Mouse (Mus musculus) kidney, postnatal 4 days (tissue): Measurements from ENCODE around the gene Pirt.

ENCODE experiments used
- DNase-seq, 2 experiments: peaks; one replicate each; pipeline ENCODE4 v3.0.0; 2021; ENCODE audit warnings: mixed read lengths in 2 of 2

The Pirt gene

GRCm38 (mm10) chr11:66946922-66947321 is 35.1 kb downstream of the Pirt start:
- DNase-seq, result no peak

GRCm38 (mm10) chr11:66956303-66956702 is 44.5 kb downstream of the Pirt start, which contains the start of gene Tmem238l:
Gene Tmem238l (plus strand): TSS chr11:66956638.
- peak in 1 of 2 experiments; percentile 12 for DNase-seq

- DNase-seq, result no peak
Observed at GRCm38 (mm10) chr11:66960797-66961196, 49.0 kb downstream of the Pirt start.

GRCm38 (mm10) chr11:66961447-66962176 is 49.8 kb downstream of the Pirt start:
- DNase-seq, result no peak

GRCm38 (mm10) chr11:66963462-66963861 is 51.7 kb downstream of the Pirt start:
- DNase-seq, result no peak

GRCm38 (mm10) chr11:66966500-66967116 is 54.8 kb downstream of the Pirt start:
- no peak for DNase-seq

GRCm38 (mm10) chr11:66968575-66968974 is 56.8 kb downstream of the Pirt start:
- DNase-seq, result no peak

- no peak for DNase-seq
Observed at GRCm38 (mm10) chr11:66973507-66973906, 61.7 kb downstream of the Pirt start.

- DNase-seq, result no peak
Observed at GRCm38 (mm10) chr11:66975606-66976330, 64.0 kb downstream of the Pirt start.
